Mouse (Mus musculus): ENCODE measurements at regions not wholly inside any gene's neighbourhood (a gene's known extent, or its start where the extent isn't known, plus 50 kb on each side); places are given as distances from the start of the nearest gene placed in this dataset.

- Histone ChIP-seq H3K27ac (ENCODE audit: low read length) (no peak overlapping the region), H3K4me2 (ENCODE audit: low read depth, low read length) (no peak overlapping the region), H3K4me3 (ENCODE audit: low read length) (no peak overlapping the region), H3K36me3 (ENCODE audit: control insufficient read depth, insufficient read depth) (no peaks in the 10 kb centered on the region), H3K9ac (ENCODE audit: low read length) (no peak overlapping the region), H3K4me1 (ENCODE audit: control insufficient read depth, insufficient read depth, low read length) (no peaks in the 10 kb centered on the region), H3K27me3 (ENCODE audit: control insufficient read depth, insufficient read depth, low read length) (no peaks in the 10 kb centered on the region), H3K9me3 (replicated peaks; ENCODE audit: control insufficient read depth, low read length) (no peaks in the 10 kb centered on the region)
- ATAC-seq (replicated peaks; ENCODE audit: extremely low read depth, insufficient read depth, low FRiP score), result no peak
Measured at GRCm38 (mm10) chr3:60698189-60698588, 225.6 kb downstream of the Mbnl1 start.

- Histone ChIP-seq H3K4me3 (ENCODE audit: low read length) (no peak overlapping the region), H3K36me3 (ENCODE audit: control insufficient read depth, insufficient read depth) (no peaks in the 10 kb centered on the region), H3K4me1 (ENCODE audit: control insufficient read depth, insufficient read depth, low read length) (no peaks in the 10 kb centered on the region), H3K9ac (ENCODE audit: low read length) (no peak overlapping the region), H3K4me2 (ENCODE audit: low read depth, low read length) (no peak overlapping the region), H3K27ac (ENCODE audit: low read length) (no peak overlapping the region), H3K9me3 (replicated peaks; ENCODE audit: control insufficient read depth, low read length) (no peaks in the 10 kb centered on the region), H3K27me3 (ENCODE audit: control insufficient read depth, insufficient read depth, low read length) (no peaks in the 10 kb centered on the region)
- no peak for ATAC-seq (replicated peaks; ENCODE audit: extremely low read depth, insufficient read depth, low FRiP score)
- 80% methylated on average over 4 of the region's 4 CpGs for WGBS
Measured at GRCm38 (mm10) chr3:60707139-60707538, 234.5 kb downstream of the Mbnl1 start.

- ATAC-seq (replicated peaks; ENCODE audit: extremely low read depth, insufficient read depth, low FRiP score), result no peak
- Histone ChIP-seq H3K9ac (ENCODE audit: low read length) (no peak overlapping the region), H3K27ac (ENCODE audit: low read length) (no peak overlapping the region), H3K4me1 (ENCODE audit: control insufficient read depth, insufficient read depth, low read length) (no peaks in the 10 kb centered on the region), H3K9me3 (replicated peaks; ENCODE audit: control insufficient read depth, low read length) (no peaks in the 10 kb centered on the region), H3K4me3 (ENCODE audit: low read length) (no peak overlapping the region), H3K36me3 (ENCODE audit: control insufficient read depth, insufficient read depth) (no peaks in the 10 kb centered on the region), H3K4me2 (ENCODE audit: low read depth, low read length) (no peak overlapping the region), H3K27me3 (ENCODE audit: control insufficient read depth, insufficient read depth, low read length) (no peaks in the 10 kb centered on the region)
- WGBS, result 66% methylated on average over 4 of the region's 4 CpGs
Measured at GRCm38 (mm10) chr3:60712896-60713295, 240.3 kb downstream of the Mbnl1 start.

GRCm38 (mm10) chr3:60720322-60720721 lies 247.7 kb downstream of the Mbnl1 start:
- ATAC-seq (replicated peaks; ENCODE audit: extremely low read depth, insufficient read depth, low FRiP score), result no peak
- Histone ChIP-seq H3K9ac (ENCODE audit: low read length) (no peak overlapping the region), H3K4me1 (ENCODE audit: control insufficient read depth, insufficient read depth, low read length) (no peaks in the 10 kb centered on the region), H3K4me2 (ENCODE audit: low read depth, low read length) (no peak overlapping the region), H3K4me3 (ENCODE audit: low read length) (no peak overlapping the region), H3K9me3 (replicated peaks; ENCODE audit: control insufficient read depth, low read length) (no peaks in the 10 kb centered on the region), H3K27ac (ENCODE audit: low read length) (no peak overlapping the region), H3K36me3 (ENCODE audit: control insufficient read depth, insufficient read depth) (no peaks in the 10 kb centered on the region), H3K27me3 (ENCODE audit: control insufficient read depth, insufficient read depth, low read length) (no peaks in the 10 kb centered on the region)

GRCm38 (mm10) chr3:60731331-60731730 lies 258.7 kb downstream of the Mbnl1 start:
- no peak for ATAC-seq (replicated peaks; ENCODE audit: extremely low read depth, insufficient read depth, low FRiP score)
- H3K27ac ChIP-seq (ENCODE audit: low read length), result no peak overlapping the region
- H3K36me3 ChIP-seq (ENCODE audit: control insufficient read depth, insufficient read depth), result no peaks in the 10 kb centered on the region
- no peaks in the 10 kb centered on the region for H3K27me3 ChIP-seq (ENCODE audit: control insufficient read depth, insufficient read depth, low read length)
- no peaks in the 10 kb centered on the region for H3K9me3 ChIP-seq (replicated peaks; ENCODE audit: control insufficient read depth, low read length)
- no peak overlapping the region for H3K4me3 ChIP-seq (ENCODE audit: low read length)
- H3K4me2 ChIP-seq (ENCODE audit: low read depth, low read length), result no peak overlapping the region
- H3K4me1 ChIP-seq (ENCODE audit: control insufficient read depth, insufficient read depth, low read length), result no peaks in the 10 kb centered on the region
- no peak overlapping the region for H3K9ac ChIP-seq (ENCODE audit: low read length)
- WGBS, result 82% methylated on average over 1 of the region's 1 CpGs

- Histone ChIP-seq H3K4me2 (ENCODE audit: low read depth, low read length) (no peak overlapping the region), H3K36me3 (ENCODE audit: control insufficient read depth, insufficient read depth) (no peaks in the 10 kb centered on the region), H3K4me3 (ENCODE audit: low read length) (no peak overlapping the region), H3K9ac (ENCODE audit: low read length) (no peak overlapping the region), H3K27me3 (ENCODE audit: control insufficient read depth, insufficient read depth, low read length) (no peaks in the 10 kb centered on the region), H3K27ac (ENCODE audit: low read length) (no peak overlapping the region), H3K4me1 (ENCODE audit: control insufficient read depth, insufficient read depth, low read length) (no peaks in the 10 kb centered on the region), H3K9me3 (replicated peaks; ENCODE audit: control insufficient read depth, low read length) (no peaks in the 10 kb centered on the region)
- ATAC-seq (replicated peaks; ENCODE audit: extremely low read depth, insufficient read depth, low FRiP score), result no peak
Measured at GRCm38 (mm10) chr3:60740543-60741294, 261.9 kb upstream of the P2ry1 start.

- Histone ChIP-seq H3K9ac (ENCODE audit: low read length) (no peak overlapping the region), H3K9me3 (replicated peaks; ENCODE audit: control insufficient read depth, low read length) (no peaks in the 10 kb centered on the region), H3K27ac (ENCODE audit: low read length) (no peak overlapping the region), H3K4me2 (ENCODE audit: low read depth, low read length) (no peak overlapping the region), H3K4me3 (ENCODE audit: low read length) (no peak overlapping the region), H3K36me3 (ENCODE audit: control insufficient read depth, insufficient read depth) (no peaks in the 10 kb centered on the region), H3K27me3 (ENCODE audit: control insufficient read depth, insufficient read depth, low read length) (no peaks in the 10 kb centered on the region), H3K4me1 (ENCODE audit: control insufficient read depth, insufficient read depth, low read length) (no peaks in the 10 kb centered on the region)
- 63% methylated on average over 5 of the region's 5 CpGs for WGBS
- ATAC-seq (replicated peaks; ENCODE audit: extremely low read depth, insufficient read depth, low FRiP score), result no peak
Measured at GRCm38 (mm10) chr3:60741379-60741778, 261.2 kb upstream of the P2ry1 start.

- Histone ChIP-seq H3K9ac (ENCODE audit: low read length) (no peak overlapping the region), H3K4me1 (ENCODE audit: control insufficient read depth, insufficient read depth, low read length) (no peaks in the 10 kb centered on the region), H3K27me3 (ENCODE audit: control insufficient read depth, insufficient read depth, low read length) (no peaks in the 10 kb centered on the region), H3K36me3 (ENCODE audit: control insufficient read depth, insufficient read depth) (no peaks in the 10 kb centered on the region), H3K4me2 (ENCODE audit: low read depth, low read length) (no peak overlapping the region), H3K9me3 (replicated peaks; ENCODE audit: control insufficient read depth, low read length) (no peaks in the 10 kb centered on the region), H3K27ac (ENCODE audit: low read length) (no peak overlapping the region), H3K4me3 (ENCODE audit: low read length) (no peak overlapping the region)
- ATAC-seq (replicated peaks; ENCODE audit: extremely low read depth, insufficient read depth, low FRiP score), result no peak
- 84% methylated on average over 2 of the region's 2 CpGs for WGBS
Measured at GRCm38 (mm10) chr3:60742232-60742631, 260.4 kb upstream of the P2ry1 start.

GRCm38 (mm10) chr3:60745075-60745474 lies 257.5 kb upstream of the P2ry1 start:
- Histone ChIP-seq H3K9ac (ENCODE audit: low read length) (no peak overlapping the region), H3K4me3 (ENCODE audit: low read length) (no peak overlapping the region), H3K4me1 (ENCODE audit: control insufficient read depth, insufficient read depth, low read length) (no peaks in the 10 kb centered on the region), H3K9me3 (replicated peaks; ENCODE audit: control insufficient read depth, low read length) (no peaks in the 10 kb centered on the region), H3K27ac (ENCODE audit: low read length) (no peak overlapping the region), H3K4me2 (ENCODE audit: low read depth, low read length) (no peak overlapping the region), H3K36me3 (ENCODE audit: control insufficient read depth, insufficient read depth) (no peaks in the 10 kb centered on the region), H3K27me3 (ENCODE audit: control insufficient read depth, insufficient read depth, low read length) (no peaks in the 10 kb centered on the region)
- ATAC-seq (replicated peaks; ENCODE audit: extremely low read depth, insufficient read depth, low FRiP score), result no peak
- WGBS, result 78% methylated on average over 1 of the region's 1 CpGs

Measured in heart, embryonic 16.5 days (tissue).